Comparison of ENCODE assay signal across 8 mouse cellular contexts in the genomic region with DNA sequence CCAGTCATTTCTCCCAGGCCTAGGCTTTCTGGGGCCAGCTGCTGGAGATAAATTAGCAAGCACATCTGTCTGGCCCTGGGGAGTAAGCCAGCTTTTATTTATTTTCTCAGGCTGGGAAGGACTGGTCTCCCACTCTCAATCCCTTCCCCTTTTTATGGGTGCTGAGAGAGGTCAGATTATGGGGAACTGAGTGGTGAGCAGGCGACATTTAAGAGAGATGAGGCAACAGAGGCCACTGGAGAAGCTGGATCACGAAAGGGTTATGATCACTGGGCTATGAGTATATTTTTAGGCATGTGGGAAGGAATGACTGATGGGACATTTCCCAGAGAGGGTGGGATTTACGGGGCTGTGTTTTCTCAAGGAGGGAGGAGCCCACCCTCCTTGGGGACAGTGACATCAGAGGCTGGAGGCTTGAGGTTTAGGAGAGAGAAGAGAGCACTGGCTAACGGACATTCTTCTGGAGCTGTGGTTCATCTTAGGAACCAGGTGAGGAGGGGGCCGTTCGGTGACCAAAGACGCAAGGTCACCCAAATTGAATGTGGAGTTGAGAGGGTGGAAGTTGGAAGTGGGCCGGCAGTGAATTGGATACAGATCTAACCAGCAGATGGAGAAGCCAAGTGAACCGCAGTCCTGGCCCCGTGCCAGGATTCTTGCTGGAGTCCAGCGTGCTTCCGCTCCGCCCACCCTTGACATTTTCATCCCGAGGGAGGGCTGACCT.
A peak's percentile ranks its signal among the peaks of the same experiment; 100 is the strongest.
DNase-seq lines count a peak whose midpoint lies in the region; ATAC-seq and TF ChIP-seq lines count a peak whose summit lies in the region.

No protein-coding gene starts in this region.

- H3K4me2 ChIP-seq in midbrain, embryonic 16.5 days (ENCODE audit: low read length), result no peak overlapping the region
- H3K4me2 ChIP-seq in intestine, embryonic 14.5 days (ENCODE audit: low read length), result peak overlapping the region; percentile 40

- no peaks in the 10 kb centered on the region for H3K27me3 ChIP-seq in midbrain, embryonic 10.5 days (ENCODE audit: low read depth, poor library complexity, severe bottlenecking)
- no peaks in the 10 kb centered on the region for H3K27me3 ChIP-seq in midbrain, embryonic 16.5 days (ENCODE audit: control insufficient read depth, insufficient read depth, low read depth, low read length)
- no peaks in the 10 kb centered on the region for H3K27me3 ChIP-seq in intestine, embryonic 14.5 days (replicated peaks; ENCODE audit: control insufficient read depth, insufficient read depth, low read length)
- no peaks in the 10 kb centered on the region for H3K27me3 ChIP-seq in testis, adult 2 months (ENCODE audit: control insufficient read depth, insufficient read depth, low read length)

- DNase-seq in midbrain, embryonic 10.5 days (ENCODE audit: low spot score), result peak; percentile 33
- peak; percentile 78 for DNase-seq in cerebellum, adult 9-10 months
- peak; percentile 88 for DNase-seq in gastrocnemius, postnatal 14 days
- DNase-seq in intestine, embryonic 14.5 days (ENCODE audit: low spot score), result peak; percentile 83
- DNase-seq in left cerebral cortex, postnatal 36 days (ENCODE audit: low spot score in 2 of 2), result peak; percentile 35 to 56
- peak; percentile 47 to 72 for DNase-seq in monocyte, adult 2 months (ENCODE audit: low read depth in 1 of 2, low spot score in 2 of 2)

- no peak for TF ChIP-seq CTCF in testis, adult 2 months (IDR thresholded peaks at IDR 0.05; ENCODE audit: control insufficient read depth, insufficient read depth, insufficient replicate concordance, low read depth, low read length)

- H3K4me3 ChIP-seq in midbrain, embryonic 10.5 days, result no peak overlapping the region
- H3K4me3 ChIP-seq in midbrain, embryonic 16.5 days (ENCODE audit: low read depth, low read length), result no peak overlapping the region
- no peak overlapping the region for H3K4me3 ChIP-seq in intestine, embryonic 14.5 days (ENCODE audit: low read depth, low read length)
- H3K4me3 ChIP-seq in testis, adult 2 months (ENCODE audit: control insufficient read depth, low read depth, low read length), result no peak overlapping the region

- H3K9me3 ChIP-seq in midbrain, embryonic 10.5 days (replicated peaks), result no peaks in the 10 kb centered on the region
- H3K9me3 ChIP-seq in midbrain, embryonic 16.5 days (replicated peaks; ENCODE audit: control insufficient read depth, low read length, poor library complexity, severe bottlenecking), result no peaks in the 10 kb centered on the region
- H3K9me3 ChIP-seq in intestine, embryonic 14.5 days (ENCODE audit: control insufficient read depth, low read length), result no peaks in the 10 kb centered on the region

- TF ChIP-seq POLR2A in testis, adult 2 months (IDR thresholded peaks at IDR 0.05; ENCODE audit: control insufficient read depth, low read depth, low read length), result no peak

- no peak overlapping the region for H3K27ac ChIP-seq in midbrain, embryonic 10.5 days (replicated peaks)
- H3K27ac ChIP-seq in midbrain, embryonic 16.5 days (ENCODE audit: low read length), result no peak overlapping the region
- peak overlapping the region; percentile 69 for H3K27ac ChIP-seq in intestine, embryonic 14.5 days (ENCODE audit: low read depth)
- H3K27ac ChIP-seq in testis, adult 2 months (ENCODE audit: control insufficient read depth, insufficient read depth, low read depth, low read length), result peak overlapping the region; percentile 60; the same call in 1 of the 2 replicates

- ATAC-seq in midbrain, embryonic 16.5 days, result no peak
- ATAC-seq in intestine, embryonic 14.5 days (replicated peaks; ENCODE audit: low FRiP score, low TSS enrichment, low read depth), result peak; percentile 65; the same call in 1 of the 2 replicates

- H3K4me1 ChIP-seq in midbrain, embryonic 10.5 days, result peaks cover 16% of the 10 kb centered on the region
- peaks cover 7% of the 10 kb centered on the region; the same call in 1 of the 2 replicates for H3K4me1 ChIP-seq in midbrain, embryonic 16.5 days (ENCODE audit: control insufficient read depth, insufficient read depth, low read length)
- peaks cover 38% of the 10 kb centered on the region for H3K4me1 ChIP-seq in intestine, embryonic 14.5 days (replicated peaks; ENCODE audit: control insufficient read depth, insufficient read depth, low read length)
- H3K4me1 ChIP-seq in testis, adult 2 months (ENCODE audit: control insufficient read depth, insufficient read depth, low read length), result peaks cover 5% of the 10 kb centered on the region

- H3K36me3 ChIP-seq in midbrain, embryonic 10.5 days, result no peaks in the 10 kb centered on the region
- H3K36me3 ChIP-seq in midbrain, embryonic 16.5 days (ENCODE audit: control insufficient read depth, insufficient read depth, low read length), result no peaks in the 10 kb centered on the region
- no peaks in the 10 kb centered on the region for H3K36me3 ChIP-seq in intestine, embryonic 14.5 days (ENCODE audit: control insufficient read depth, insufficient read depth, low read length)
- no peaks in the 10 kb centered on the region for H3K36me3 ChIP-seq in testis, adult 2 months (ENCODE audit: control insufficient read depth, insufficient read depth, low read length)

- no peak overlapping the region for H3K9ac ChIP-seq in midbrain, embryonic 16.5 days (ENCODE audit: low read depth, low read length)
- no peak overlapping the region for H3K9ac ChIP-seq in intestine, embryonic 14.5 days (ENCODE audit: low read length)

- intact Hi-C loops in gastrocnemius, postnatal 14 days (cut with DNase I; ENCODE audit: low total_unique reads), result no loop called here
- intact Hi-C loops in left cerebral cortex, postnatal 36 days (cut with DNase I), result no loop called here

- 75% methylated on average over 14 of the region's 14 CpGs for WGBS in midbrain, embryonic 10.5 days
- WGBS in midbrain, embryonic 16.5 days, result 50% methylated on average over 14 of the region's 14 CpGs
- 26% methylated on average over 14 of the region's 14 CpGs for WGBS in intestine, embryonic 14.5 days

Comparison
In these comparisons a context has a peak if more than half of its experiments do, and no peak if none do; other contexts are left out.
1. DNase-seq: peak in every context shown above with its lines; median percentile 88 in gastrocnemius, postnatal 14 days; 83 in intestine, embryonic 14.5 days; 78 in cerebellum, adult 9-10 months; 60 in monocyte, adult 2 months; 46 in left cerebral cortex, postnatal 36 days; 33 in midbrain, embryonic 10.5 days.
2. H3K27ac ChIP-seq: peak in intestine, embryonic 14.5 days (single experiment) and testis, adult 2 months (single experiment); none in midbrain, embryonic 10.5 days (single experiment) and midbrain, embryonic 16.5 days (single experiment).